Mouse (Mus musculus) fat pad, adult 2 months (tissue): ENCODE measurements around the gene Rtl4.

Experiments
- DNase-seq: peaks from one replicate; pipeline ENCODE4 v3.0.0-alpha.2; 2011; ENCODE audit warnings: low read depth, low spot score; ENCODE audit errors: extremely low read depth

Gene Rtl4

GRCm38 (mm10) chrX:144688207-144689118, at the start of gene Rtl4:
TSS of gene Rtl4 (plus strand) at chrX:144688907.
- DNase-seq, result no peak

DNA sequence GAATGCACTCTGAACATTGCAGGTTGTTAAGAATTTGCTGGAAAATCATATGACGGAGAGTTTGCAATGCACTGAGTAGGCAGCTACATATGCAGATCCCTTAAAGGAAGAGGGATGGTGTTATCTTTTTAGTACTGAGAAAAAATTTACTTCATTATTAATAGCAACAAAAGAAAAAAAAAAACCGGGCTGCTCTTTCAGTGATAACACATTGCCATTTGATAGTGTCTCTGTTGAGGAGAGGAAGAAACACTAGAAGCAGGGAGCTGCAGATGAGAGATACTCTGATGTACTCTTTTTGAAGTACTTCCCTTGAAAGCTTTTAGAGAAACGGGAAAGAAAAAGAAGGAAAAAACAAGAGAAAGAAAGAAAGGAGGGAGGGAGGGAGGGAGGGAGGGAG, 44.0 kb upstream of the Rtl4 start:
- DNase-seq, result no peak

- no peak for DNase-seq
Measured at GRCm38 (mm10) chrX:144645394-144645793, 43.3 kb upstream of the Rtl4 start.

DNA sequence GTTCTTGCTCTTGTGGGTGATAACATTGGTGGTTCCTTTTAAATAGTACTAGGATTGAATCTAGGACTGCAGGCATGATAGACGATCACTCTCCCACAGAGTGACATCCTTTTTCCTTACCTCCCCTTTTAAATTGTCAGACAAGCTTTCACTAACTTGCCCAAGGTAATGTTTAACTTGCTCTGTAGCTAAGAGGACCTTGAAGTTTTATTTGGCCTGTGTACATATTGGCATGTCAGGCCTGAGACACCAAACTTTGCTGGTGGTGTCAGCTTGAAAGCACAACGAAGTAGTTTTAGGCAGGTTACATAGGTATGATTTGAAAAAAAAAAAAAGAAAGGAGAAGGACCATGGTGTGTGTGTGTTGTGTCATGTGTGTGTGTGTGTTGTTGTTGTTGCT, 36.5 kb upstream of the Rtl4 start:
- DNase-seq, result no peak

GRCm38 (mm10) chrX:144687742-144688141, 965 bp upstream of the Rtl4 start:
- DNase-seq, result no peak

- DNase-seq, result no peak
Measured at GRCm38 (mm10) chrX:144688142-144688206, 733 bp upstream of the Rtl4 start, which contains the start of gene Trpc5. TSS of gene Trpc5 (minus strand) at chrX:144688180.

- no peak for DNase-seq
Measured at GRCm38 (mm10) chrX:144689119-144689858, 582 bp downstream of the Rtl4 start.

DNA sequence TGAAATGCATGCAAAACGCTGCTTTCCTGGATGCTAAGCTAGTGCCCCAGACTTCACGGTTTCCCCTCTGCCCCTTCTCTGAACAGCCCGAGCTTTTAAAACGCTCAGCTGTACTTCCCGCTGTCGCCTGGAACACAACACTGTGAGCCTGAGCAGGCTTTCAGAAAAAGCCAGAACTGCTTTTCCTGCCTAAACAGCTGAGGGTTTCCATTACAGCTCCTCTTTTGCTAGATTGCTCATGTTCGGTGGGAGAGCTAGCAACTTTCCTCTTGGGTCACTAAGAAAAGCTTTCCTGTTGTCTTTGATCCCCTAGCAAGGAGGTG, 1.1 kb downstream of the Rtl4 start:
- DNase-seq, result no peak

GRCm38 (mm10) chrX:144716330-144716729, 27.6 kb downstream of the Rtl4 start:
- DNase-seq, result no peak

DNA sequence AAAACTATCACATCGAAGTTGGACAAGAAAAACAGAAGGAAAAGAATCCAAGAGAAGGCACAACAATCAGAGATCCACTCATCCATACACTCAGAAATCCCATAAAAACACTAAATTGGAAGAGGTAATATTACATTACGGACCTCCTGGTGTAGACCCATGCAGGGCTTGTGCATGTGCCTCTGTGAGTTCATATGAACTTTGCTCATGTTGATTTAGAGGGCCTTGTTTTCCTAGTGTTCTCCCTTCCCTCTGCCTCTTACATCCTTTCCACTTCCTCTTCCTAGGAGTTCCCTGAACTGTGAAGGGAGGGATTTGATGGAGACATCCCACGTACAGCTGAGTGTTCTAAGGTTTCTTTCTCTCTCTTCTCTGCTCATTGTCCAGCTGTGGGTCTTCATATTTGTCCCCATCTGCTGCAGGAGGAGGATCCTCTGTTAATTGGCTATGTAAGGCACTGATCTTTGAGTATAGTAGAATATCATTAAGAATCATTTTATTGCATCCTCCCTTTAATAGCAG, 58.9 kb downstream of the Rtl4 start:
- DNase-seq, result no peak

DNA sequence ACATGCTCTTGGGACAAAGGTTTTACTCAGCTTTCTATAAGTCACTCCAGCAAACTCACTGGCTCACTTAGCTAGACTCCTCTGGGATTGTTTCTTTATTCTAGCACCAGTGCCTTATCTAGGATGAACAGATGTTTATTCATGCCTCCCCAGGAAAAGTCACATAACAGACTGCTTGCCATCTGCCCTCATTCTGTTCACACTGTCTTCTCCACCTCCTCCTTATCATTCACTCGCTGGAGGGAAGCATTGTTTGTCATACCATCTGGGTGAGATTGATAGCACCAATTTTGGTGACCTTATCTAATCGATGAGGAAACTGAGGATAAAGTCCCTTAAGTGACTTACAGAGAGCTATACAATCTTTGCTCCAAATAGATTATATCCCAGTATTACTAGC, 298.3 kb downstream of the Rtl4 start:
- no peak for DNase-seq

DNA sequence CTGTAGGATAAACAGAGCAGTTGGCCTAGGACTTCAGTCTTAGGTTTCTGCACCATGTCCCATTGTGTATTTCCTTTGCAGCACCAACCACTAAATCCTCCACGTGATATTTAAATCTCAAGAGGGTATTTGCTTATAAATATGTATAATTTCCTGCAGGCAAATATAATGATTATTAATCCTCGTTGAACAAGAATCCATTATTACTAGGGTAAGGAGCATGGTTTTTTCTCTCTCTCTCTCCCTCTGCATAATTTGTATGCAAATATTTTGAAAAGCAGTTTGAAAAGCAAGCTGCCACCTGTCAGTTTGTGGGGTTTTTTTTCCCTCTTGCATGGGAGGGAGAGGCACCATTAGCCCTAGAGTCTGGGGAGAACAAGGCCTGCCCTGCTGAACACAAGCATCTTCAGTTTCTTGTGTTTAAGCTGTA, 376.8 kb downstream of the Rtl4 start:
- DNase-seq, result no peak

- DNase-seq, result peak; percentile 26
Measured at GRCm38 (mm10) chrX:145089802-145090201, 401.1 kb downstream of the Rtl4 start.

GRCm38 (mm10) chrX:145090360-145090759, 401.7 kb downstream of the Rtl4 start:
- DNase-seq, result no peak

GRCm38 (mm10) chrX:145090964-145091363, 402.3 kb downstream of the Rtl4 start:
- DNase-seq, result no peak
